Mouse (Mus musculus) lung, postnatal 14 days (tissue): ENCODE measurements around the gene Tbx5.
A peak's percentile ranks its signal among the peaks of the same experiment; 100 is the strongest.
"Not testable (repeated sequence)": the region's sequence is repeated elsewhere in the genome, so short reads cannot be mapped to it uniquely, and the experiment has no call there.

Experiments used
- DNase-seq: peaks from one replicate; pipeline ENCODE4 v3.0.0; 2021

Gene Tbx5

GRCm38 (mm10) chr5:119844366-119844765 lies 11.9 kb downstream of the Tbx5 start:
- DNase-seq: no peak

DNA sequence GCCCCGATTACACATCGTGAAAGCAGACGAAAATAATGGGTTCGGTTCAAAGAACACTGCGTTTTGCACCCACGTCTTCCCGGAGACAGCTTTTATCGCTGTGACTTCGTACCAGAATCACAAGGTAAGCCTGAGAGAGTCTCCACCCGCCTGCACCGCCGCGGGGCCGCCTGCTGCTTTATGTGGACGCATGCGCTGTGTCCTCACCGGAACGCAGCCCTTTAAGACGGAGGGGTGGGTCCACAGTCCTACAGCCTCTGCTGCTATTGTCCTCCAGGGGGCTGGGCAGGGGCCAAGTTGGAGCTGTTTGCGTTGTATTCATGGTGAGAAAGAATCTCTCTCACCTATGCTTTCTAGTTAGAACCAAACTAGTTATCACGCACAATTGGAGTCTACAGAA lies 12.5 kb downstream of the Tbx5 start:
- no peak for DNase-seq

- no peak for DNase-seq
These were observed 24.6 kb downstream of the Tbx5 start for GRCm38 (mm10) chr5:119857052-119857451.

GRCm38 (mm10) chr5:119861301-119861700 lies 28.8 kb downstream of the Tbx5 start:
- no peak for DNase-seq

GRCm38 (mm10) chr5:119862431-119862830 lies 30.0 kb downstream of the Tbx5 start:
- DNase-seq: no peak

DNA sequence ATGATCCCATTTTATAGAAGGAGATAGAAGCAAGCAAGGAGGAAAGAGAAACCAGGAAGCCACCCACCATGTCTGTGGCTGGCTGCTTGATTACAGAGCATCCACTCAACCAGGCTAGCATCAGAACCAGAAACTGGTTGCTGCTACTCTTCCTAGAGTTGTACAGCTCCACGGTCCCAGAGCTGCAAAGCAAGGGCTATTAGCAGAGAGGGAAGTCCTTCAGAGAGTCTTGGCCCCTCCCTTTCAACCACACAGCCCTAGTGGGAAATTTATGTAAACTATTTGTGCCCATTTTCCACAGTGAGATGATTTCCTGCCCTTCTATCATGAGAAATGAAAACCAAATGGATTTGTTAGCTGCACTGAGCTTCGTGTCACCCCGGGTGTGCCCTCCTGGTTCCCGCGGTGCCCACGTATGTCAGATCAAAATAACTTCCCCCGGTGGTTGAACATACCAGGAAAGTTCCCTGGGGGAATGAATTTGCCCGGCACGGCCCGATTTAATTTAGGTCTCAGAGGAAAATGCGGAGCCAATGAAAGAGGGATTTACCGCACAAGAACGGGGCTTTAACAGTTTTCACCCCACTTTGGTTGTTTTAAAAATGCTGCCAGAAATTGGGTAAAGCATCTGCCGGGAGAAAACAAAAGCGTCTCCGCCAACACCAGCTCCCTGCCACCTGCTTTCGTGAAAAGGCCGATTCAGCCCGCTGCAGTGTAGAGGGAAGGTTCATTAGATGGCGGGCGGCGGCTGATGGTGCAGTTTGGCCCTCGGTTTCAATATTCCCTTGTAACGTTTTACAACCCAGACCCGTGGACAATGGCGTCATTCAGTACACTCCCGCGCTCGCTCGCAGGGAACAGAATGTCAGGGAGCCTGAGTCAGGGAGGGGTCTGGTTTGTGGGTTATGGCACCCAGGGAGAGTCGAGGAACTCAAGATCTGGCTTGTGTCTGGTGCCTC lies 34.1 kb downstream of the Tbx5 start:
- no peak for DNase-seq

DNA sequence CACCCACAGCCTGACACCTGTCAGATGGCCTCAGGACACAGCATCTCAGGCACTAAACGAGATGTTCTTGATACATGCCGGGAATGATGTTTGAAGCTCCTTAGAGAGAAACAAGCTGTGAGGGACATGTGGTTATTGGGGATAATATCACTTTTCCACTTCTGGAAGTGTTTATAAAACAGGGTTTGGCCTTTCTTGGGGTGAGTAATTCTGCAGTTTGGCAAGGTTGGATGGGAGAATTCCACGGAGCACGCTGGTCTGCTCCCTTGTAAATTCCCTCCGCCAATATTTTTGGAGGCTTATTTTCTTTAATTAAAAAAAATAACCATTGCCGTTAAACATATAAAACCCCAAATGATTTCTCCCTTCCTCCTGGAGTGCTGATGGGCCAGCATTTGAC lies 35.5 kb downstream of the Tbx5 start:
- no peak for DNase-seq

DNA sequence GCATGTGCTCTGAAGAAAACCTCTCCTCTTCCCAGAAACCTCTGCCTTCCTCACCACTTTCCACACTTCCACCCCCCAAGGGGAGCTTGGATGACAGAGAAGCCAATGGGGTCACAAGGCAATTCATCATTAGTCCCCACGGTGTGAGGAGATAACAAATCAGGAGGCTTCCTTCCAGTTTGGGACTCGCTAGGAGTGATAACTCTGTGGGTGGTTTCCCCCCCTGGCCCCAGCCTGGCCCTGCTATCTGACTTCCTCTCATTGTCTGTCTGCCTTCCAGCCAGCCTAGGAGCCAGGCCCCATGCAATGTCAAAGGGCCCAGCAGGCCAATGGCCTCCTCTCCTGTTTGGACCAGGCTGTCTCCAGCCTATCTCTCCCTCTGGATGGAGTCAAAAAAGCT lies 43.0 kb downstream of the Tbx5 start:
- DNase-seq: no peak

- peak; percentile 69 for DNase-seq
These were observed 44.7 kb downstream of the Tbx5 start for GRCm38 (mm10) chr5:119877185-119877584.

DNA sequence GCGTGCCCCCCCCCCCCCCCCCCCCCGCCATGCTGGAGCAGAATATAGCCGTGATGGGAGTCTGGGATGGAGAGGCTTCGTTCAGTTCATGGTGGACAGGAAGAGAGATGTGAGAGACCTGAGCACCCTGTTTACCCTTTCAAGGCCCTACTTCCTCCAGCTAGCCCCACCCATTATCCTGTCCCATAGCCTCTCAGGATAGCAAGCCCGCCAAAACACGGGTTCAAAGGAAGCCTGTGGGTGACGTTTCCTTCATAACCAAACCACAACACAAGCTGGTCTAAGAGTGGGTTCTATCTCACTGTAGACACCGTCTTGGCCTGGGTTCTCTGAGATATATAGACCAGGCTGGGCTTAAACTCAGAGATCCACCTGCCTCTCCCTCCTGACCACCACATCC lies 53.1 kb downstream of the Tbx5 start:
- no peak for DNase-seq

- DNase-seq: no peak
These were observed 54.9 kb downstream of the Tbx5 start for GRCm38 (mm10) chr5:119887381-119887780.

DNA sequence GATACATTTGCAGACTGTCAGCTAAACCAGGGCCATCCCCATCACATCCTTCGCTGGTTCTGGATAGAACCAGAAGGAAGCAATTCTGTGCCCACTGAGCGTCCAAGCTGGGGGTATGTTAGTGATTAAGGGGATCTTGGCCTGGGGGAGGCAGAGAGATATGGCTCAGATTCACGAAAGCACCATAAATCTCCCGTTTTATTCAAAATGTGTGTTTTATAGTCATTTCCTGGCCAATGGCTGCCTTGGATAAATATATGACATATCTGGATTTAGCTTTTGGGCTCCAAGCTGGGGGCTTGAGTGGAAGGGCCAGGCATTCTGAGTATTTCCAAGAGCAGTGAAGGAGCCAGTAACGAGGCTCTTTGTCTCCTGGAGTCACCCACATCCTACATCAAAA lies 59.5 kb downstream of the Tbx5 start:
- DNase-seq: no peak

- DNase-seq: no peak
These were observed 60.6 kb downstream of the Tbx5 start for GRCm38 (mm10) chr5:119893060-119893459.

DNA sequence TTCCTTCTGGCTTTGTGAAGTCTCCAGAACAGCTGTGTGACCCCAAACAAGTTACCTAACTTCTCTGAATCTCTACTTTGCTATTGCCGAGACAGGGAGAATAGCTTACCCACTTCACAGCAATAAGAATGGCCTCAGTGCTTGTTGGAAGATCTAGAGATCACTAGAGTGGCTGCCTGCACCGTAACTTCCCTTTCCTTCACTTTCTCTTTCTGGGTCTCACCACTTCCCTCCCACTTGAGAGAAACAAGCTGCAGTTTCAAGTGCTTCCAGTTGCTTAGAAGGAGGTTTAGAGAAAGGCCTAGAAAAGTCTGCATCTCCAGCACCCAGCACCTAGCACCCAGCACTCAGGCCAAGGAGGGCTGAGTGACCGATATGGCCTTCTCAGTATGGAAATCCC lies 64.1 kb downstream of the Tbx5 start:
- no peak for DNase-seq

GRCm38 (mm10) chr5:119916551-119917171 lies 84.2 kb downstream of the Tbx5 start:
- DNase-seq: peak; percentile 12

DNA sequence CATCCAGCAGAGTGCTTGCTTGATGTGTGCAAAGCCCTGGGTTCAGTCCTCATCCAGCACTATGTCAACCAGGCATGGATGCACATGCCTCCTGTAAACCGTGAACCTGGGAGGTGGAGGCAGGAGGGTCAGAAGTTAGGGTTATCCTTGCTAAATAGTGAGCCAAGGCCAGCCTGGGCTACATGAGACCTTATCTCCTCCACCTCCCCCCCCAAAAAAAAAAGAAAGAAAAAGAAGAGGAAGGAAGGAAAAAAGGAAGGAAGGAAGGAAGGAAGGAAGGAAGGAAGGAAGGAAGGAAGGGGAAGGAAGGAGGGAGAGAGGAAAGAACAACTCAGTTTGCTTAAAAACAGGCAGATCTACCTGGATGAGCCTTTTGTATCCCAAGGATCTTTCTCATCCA lies 85.9 kb downstream of the Tbx5 start:
- DNase-seq: not testable (repeated sequence)

DNA sequence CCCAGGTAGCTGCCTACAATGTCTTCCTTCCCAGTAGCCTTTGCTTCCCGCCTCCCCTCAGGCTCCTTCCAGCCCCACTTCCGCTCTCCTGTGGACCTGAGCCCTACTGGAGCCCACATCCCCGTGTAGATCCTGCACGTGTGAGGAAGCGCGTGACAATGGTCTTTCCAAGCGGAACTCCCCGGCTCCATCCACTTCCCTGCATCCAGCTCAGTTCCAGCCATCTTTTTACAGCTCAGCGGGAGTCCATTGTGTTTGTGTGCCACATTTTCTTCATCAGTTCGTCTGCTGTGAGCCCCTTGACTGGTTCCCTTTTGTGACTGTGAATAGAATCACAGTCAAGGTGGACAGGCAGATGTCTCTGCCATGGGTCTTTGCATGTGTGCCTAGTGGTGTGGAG lies 88.5 kb downstream of the Tbx5 start:
- no peak for DNase-seq

- DNase-seq: no peak
These were observed 89.8 kb downstream of the Tbx5 start for GRCm38 (mm10) chr5:119922229-119922628.
